Mouse (Mus musculus) cerebellum, adult 18-20 months (tissue): ENCODE results near the gene Ppm1m.

ENCODE experiments used
- DNase-seq, 2 experiments: peaks; one replicate each; pipeline ENCODE4 v3.0.0; 2021

Ppm1m gene

GRCm38 (mm10) chr9:106156419-106156818 lies 43.1 kb downstream of the Ppm1m start:
- DNase-seq, result peak; percentile 71 to 77

DNA sequence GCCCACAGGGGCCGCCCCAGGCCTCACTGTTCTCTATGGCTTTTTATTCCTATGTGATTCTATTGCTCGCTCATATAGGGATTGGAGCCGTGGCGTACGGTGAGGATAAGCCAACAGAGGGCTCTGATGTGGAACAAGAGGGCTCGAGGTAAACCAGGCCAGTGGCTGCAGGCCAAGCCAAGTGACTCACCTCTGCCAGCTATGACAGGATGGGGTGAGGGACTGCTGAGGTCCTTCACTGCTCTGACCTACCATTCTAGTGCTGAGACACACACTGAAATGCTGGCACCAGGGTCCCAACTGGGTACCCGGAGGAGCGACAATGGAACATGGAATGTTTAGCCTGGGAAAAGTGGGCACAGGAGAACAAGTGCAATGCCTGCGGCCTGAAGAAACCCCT lies 45.4 kb downstream of the Ppm1m start:
- DNase-seq, result peak; percentile 44 to 46

GRCm38 (mm10) chr9:106149399-106149754 lies 50.2 kb downstream of the Ppm1m start:
- DNase-seq, result no peak

DNA sequence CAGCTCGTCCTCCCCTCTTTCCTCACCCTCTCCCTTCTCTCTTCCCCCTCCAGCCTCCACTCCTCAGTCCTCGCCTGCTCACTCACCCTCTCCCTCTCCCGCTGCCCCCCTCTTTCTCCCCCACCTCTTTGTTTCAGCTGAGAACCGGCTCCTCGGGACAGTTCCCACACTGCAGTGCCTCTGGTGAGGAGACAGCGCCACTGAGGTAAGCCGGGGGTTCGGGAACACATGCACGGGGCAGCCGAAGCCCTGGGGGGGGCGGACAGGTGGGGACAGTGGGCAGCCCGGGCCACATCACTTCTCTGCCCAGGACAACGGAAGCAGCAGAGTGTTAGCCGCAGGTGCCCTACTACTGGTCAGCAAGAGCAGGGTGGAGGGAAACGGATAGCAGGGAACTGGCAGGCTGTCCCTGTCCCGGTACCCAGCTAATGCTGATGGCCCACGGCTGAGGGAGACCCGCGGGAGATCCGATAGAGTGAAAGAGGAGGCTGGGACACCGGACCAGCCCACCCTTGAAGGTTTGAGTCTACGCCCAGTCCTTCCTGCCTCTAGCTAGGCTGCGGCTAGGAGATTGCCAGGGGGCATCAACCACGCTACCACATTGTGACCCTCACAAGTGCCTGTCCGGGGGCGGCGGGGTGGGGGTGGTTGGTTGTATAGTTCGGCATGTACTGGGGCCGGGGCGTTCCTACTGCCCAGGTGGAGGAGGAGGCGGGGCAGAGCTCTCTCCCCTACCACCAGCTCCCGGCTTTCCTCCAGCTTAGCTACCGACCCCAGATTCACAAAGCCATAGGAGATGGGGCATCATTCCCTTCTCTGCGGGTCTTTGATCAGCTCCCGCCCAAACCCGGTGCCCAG lies 50.8 kb downstream of the Ppm1m start:
- DNase-seq, result peak; percentile 29 to 30

DNA sequence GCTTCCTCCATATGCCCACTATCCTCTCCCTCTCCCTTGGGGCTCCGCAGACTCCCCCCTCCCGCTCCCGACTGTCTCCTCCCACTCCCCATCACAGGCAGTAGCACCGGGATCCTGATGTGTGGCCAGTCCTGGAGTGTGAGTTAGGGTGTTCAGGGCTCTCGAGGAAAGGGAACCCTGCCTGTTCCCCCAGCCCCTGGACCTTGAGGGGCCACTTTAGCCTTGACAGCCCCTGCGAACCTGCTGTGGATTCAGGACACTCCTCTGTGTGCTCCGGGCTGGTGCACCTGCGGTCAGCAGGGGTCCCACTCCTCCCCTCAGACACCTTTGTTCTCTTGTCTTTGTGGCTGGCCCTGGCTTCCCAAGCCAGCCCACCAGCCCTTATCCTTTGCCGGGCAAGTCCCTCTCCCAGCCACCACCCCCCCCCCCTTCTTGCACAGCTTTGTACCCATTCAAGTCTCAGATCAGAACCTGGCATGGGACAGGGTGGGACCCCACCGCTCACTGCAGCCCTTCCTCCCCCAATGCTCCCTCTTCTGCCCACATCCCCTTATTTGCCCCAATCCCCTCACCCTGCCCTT lies 51.6 kb downstream of the Ppm1m start:
- DNase-seq, result no peak

GRCm38 (mm10) chr9:106147281-106147680 lies 52.3 kb downstream of the Ppm1m start:
- no peak for DNase-seq

DNA sequence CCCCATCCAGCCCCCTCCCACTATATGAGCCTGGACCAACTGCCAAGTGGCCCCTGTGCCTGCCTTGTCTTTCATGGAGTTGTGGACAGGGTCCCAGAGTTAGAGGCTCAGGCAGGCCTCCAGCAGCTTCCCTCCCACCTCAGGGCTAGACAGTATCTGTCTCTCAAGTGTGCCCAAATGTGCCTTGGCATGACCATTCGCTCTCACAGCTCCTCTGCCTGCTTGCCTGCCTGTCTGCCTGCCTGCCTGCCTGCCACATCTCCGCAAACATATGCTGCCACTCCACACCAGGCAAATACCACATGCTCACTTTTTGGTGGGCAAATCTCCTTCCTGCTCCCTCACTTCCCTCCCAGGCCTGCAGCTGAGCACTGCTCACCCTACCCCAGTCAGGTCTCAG lies 54.0 kb downstream of the Ppm1m start:
- no peak for DNase-seq
